Mouse (Mus musculus): ENCODE results near the gene Rab11a. TPM values are rescaled to one million over a fixed set of nuclear protein-coding genes. Genes with fewer than 3 reads are reported as not detected.

Rab11a gene
- total RNA-seq, 2 experiments from 2014 or later: 218 to 232 TPM

DNA sequence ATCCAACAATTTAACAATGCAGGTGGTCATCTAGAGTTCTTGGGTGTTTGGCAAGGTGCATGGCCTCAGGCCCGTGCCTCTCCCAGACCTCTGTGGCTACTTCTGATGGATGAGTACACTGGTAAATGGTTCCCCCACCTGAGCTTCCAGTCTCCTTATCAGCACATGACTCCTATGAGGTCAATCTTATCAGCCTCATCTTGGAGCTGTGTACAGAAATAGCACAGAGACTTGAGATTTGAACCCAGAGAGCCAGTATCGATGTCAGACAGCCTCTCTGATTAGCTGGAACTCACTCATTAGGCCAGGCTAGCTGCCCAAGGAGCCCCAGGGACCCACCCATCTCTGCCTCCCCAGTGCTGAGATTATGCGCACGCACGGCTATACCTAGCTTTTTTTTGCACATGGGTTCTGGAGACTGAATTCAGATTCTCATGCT is 32.9 kb upstream of the Rab11a start:
- H3K27ac ChIP-seq: peak overlapping the region; percentile 59; the same call in 1 of the 2 replicates
- DNase-seq (ENCODE audit: low spot score in 2 of 2): no peak
- no peak for TF ChIP-seq CTCF (conservative IDR thresholded peaks at IDR 0.05)
- no peak overlapping the region for H3K4me3 ChIP-seq

DNA sequence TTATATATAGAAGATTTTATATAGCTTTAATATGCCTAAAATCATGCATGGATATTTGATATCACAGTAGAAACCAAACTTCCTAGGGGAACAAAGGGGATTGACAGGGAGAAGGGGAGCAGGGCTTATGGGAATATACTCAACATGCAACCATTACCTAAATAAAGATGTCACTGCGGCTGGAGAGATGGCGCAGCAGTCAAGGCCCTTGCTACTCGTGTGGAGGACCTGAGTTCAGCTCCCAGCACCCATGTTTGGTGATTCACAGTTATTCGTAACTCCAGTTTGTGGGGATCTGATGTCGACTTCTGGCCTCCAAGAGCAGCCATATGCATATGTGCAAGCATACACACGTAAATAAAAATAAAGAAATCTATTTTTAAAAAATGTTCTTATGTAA is 32.4 kb upstream of the Rab11a start:
- DNase-seq (ENCODE audit: low spot score in 2 of 2): no peak
- Histone ChIP-seq H3K27ac (no peak overlapping the region), H3K4me3 (no peak overlapping the region)
- no peak for TF ChIP-seq CTCF (conservative IDR thresholded peaks at IDR 0.05)

DNA sequence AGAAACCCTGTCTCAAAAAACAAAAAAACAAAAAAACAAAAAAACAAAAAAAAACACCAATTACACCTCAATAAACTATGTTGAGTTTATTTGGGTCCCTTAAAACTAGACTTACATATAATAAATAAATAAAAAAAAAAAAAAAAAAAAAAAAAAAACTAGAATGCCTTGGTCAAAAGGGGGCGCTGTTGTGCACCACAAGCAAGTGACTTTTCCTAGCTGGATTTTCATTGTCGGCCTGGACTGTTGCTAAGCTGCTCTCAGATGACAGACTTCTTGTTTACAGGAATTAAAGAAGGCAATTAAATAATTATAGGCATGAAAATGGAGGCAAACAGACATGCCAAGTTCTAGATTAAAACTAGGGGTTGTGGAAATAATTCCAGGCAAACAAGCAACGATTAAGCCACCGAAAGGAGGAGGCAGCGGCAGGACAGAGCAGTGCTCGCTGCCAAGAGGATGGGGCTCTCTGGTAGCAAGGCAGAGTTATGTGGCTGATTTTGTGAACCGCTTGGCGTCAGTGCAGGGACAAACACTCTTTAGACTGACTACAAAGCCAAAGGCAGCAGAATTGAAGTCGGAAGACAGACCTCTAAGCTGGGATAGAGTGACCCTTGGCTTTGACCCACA is 31.6 kb upstream of the Rab11a start:
- TF ChIP-seq CTCF (conservative IDR thresholded peaks at IDR 0.05): peak; percentile 78
- peak in 1 of 2 experiments; percentile 55 for DNase-seq (ENCODE audit: low spot score in 2 of 2)
- Histone ChIP-seq H3K4me3 (no peak overlapping the region; the same call in 1 of the 2 replicates), H3K27ac (peak overlapping the region; percentile 76)

DNA sequence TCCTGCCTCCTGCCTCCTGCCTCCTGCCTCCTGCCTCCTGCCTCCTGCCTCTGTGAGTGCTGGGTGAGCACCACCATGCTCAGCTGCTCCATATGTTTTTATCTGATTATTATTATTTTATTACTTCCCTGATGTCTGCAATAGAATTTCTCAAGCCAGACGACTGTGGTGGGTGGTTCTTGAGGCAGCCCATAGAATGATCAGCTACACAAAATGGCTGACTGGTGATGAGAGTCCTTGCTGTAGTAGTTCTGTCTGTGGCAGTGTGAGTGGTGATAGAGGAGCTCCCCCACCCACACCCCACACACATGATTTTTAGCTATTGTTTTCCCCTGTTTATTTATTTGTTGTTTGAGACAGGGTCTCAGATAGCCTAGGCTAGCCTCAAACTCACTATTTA is 30.2 kb upstream of the Rab11a start:
- no peak for DNase-seq (ENCODE audit: low spot score in 2 of 2)
- TF ChIP-seq CTCF (conservative IDR thresholded peaks at IDR 0.05): no peak
- Histone ChIP-seq H3K27ac (no peak overlapping the region), H3K4me3 (no peak overlapping the region)

DNA sequence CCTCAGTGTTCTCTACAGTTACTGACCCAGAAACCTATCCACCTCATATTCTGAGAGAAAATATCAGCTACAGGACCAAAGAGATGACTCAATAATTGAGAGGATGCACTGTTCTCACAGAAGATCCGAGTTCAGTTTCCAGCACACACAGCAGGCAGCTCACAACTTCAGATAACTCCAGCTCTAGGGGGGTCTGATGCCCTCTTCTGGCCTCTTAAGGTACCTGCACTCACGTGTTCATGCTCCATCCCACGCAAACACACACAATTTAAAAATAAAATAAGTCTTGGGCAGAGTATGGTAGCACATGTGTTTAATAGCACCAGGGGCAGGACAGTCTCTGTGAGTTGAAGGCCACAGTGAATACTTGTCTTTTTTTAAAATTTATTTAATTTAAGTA is 28.6 kb upstream of the Rab11a start:
- DNase-seq (ENCODE audit: low spot score in 2 of 2): no peak
- Histone ChIP-seq H3K4me3 (no peak overlapping the region), H3K27ac (no peak overlapping the region)
- TF ChIP-seq CTCF (conservative IDR thresholded peaks at IDR 0.05): peak; percentile 30

DNA sequence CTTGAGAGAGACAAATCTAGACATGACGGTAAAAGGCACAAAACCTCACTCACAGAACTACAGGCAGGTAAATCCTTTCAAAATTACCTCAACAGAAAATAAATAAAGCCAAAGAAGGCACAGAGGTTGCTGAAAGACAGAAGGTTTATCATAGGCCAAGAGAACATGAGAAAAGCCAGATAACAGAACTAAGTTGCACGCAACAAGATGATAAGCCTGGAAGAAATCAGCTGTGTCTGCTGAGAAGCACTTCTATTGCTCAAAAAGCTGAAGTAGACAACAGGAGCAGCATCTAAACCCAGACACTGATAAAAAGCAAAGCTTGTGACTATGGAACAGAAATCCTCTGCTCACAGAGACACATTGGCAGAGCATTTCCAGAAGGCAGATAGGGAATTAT is 27.3 kb upstream of the Rab11a start:
- Histone ChIP-seq H3K27ac (no peak overlapping the region), H3K4me3 (no peak overlapping the region)
- no peak for TF ChIP-seq CTCF (conservative IDR thresholded peaks at IDR 0.05)
- no peak for DNase-seq (ENCODE audit: low spot score in 2 of 2)

DNA sequence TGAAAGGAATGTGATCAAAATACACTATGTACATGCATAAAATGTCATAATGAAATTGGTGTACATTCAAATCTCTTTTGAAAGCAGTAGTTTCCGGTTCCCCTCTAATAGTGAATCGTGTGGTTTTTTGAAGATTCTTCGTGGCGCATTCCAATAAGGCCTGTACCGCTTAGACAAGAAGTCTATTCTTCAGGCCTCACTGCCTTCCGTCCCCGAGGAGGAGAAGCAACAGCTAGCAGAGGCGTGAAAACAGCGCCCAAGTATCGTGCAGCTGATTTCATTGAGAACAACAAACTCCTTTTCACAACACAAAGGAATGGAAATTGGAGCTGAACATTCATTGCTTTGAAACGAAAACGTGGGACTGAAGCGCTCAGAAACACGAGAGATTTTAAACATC is 20.5 kb upstream of the Rab11a start:
- no peak for TF ChIP-seq CTCF (conservative IDR thresholded peaks at IDR 0.05)
- no peak for DNase-seq (ENCODE audit: low spot score in 2 of 2)
- H3K27ac ChIP-seq: peak overlapping the region; percentile 48; the same call in 1 of the 2 replicates
- no peak overlapping the region for H3K4me3 ChIP-seq

DNA sequence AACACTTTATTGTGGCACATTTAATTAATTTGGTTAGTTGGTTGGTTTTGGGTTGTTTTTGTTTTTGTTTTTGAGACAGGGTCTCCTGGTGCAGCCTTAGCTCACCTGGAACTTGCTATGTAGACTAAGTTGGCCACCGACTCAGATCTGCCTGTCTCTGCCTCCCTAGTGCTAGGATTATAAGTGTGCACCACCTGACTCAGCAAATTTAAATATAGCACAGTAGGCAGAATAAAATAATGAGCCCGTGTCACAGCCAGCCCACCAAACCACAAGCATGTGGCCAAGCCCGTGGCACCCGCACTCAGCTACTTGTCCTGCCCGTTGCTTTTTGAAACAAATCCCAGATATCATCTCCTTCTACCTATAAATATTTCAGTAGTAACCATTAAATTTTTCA is 15.0 kb upstream of the Rab11a start:
- DNase-seq (ENCODE audit: low spot score in 2 of 2): no peak
- Histone ChIP-seq H3K4me3 (no peak overlapping the region), H3K27ac (no peak overlapping the region)
- no peak for TF ChIP-seq CTCF (conservative IDR thresholded peaks at IDR 0.05)

DNA sequence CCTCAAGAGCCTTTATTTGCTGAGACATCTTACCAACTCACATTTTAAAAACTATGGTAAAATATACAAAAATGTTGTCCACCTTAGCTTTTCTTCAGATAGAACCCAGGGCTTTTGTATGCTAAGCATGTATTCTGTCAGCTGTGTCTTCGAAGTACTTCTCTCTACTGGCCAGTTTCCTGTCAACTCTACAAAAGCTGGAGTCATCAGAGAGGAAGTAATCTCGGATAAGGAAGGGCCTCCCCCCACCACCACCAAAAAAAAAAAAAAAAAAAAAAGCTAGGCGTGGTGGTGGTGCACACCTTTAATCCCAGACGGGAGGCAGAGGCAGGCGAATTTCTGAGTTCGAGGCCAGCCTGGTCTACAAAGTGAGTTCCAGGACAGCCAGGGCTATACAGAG is 11.8 kb upstream of the Rab11a start:
- Histone ChIP-seq H3K4me3 (no peak overlapping the region), H3K27ac (no peak overlapping the region)
- no peak for DNase-seq (ENCODE audit: low spot score in 2 of 2)
- no peak for TF ChIP-seq CTCF (conservative IDR thresholded peaks at IDR 0.05)

DNA sequence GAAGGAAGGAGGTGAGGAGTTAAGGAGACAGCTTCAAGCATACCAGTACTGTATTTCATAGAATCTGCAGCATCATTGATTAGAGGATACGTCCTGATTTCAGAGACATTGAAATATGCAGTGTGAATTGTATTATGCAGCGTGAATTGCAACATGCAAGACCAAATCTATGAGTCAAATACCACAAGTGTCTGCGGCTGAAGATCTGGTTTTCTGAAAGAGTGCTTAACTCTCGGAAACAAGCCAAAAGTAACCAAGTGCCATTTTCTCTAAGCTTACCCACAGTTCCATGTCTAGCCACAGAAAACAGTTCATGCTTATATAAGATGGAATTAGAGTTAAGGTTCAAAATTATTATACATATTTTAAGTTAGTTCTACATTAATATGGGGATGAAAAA is 10.2 kb upstream of the Rab11a start:
- H3K27ac ChIP-seq: no peak overlapping the region
- no peak for DNase-seq (ENCODE audit: low spot score in 2 of 2)
- TF ChIP-seq CTCF (conservative IDR thresholded peaks at IDR 0.05): no peak

DNA sequence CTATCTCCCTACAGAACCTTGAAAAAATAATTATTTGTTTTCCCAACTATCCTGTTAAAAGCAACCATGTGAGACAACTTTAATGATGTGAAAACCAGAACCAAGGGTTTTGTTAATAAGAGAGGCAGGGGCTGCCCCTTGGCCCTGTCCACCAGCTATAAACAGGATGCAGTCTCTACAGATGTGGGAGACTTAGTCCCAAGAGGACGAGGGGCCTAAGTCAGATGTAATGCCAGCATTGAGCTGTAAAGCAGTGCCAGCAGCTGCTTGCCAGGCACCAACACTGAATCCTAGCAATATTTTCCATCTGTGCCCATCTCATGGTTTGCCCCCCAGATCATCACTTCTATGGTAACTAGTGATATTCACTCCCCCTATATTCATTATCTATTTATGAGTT is 4.9 kb upstream of the Rab11a start:
- no peak for TF ChIP-seq CTCF (conservative IDR thresholded peaks at IDR 0.05)
- DNase-seq (ENCODE audit: low spot score in 2 of 2): no peak
- no peak overlapping the region for H3K4me3 ChIP-seq
- no peak overlapping the region for H3K27ac ChIP-seq

More for the DNA sequence above, 10.2 kb upstream of the Rab11a start:
- H3K4me3 ChIP-seq: no peak overlapping the region

DNA sequence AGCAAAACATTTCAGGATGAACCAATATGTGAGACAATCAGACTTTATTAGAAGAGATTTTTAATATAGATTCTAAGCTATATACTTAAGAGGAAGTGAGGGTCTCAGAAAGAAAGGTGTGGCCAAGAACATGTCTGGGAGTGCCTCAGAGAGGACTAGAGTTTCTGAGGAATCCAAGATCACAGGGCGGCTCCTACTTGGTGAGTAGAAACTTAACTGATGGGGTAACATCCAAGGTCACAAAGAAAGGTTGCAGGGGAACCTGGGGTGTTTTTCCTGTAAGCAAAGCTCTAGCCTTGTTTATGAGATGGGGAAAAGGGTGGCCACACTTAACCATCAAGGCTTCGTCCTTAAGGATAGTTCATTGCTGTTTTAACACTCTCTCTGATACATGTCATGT is 1.4 kb upstream of the Rab11a start:
- no peak for TF ChIP-seq CTCF (conservative IDR thresholded peaks at IDR 0.05)
- Histone ChIP-seq H3K4me3 (no peak overlapping the region), H3K27ac (peak overlapping the region; percentile 99)
- no peak for DNase-seq (ENCODE audit: low spot score in 2 of 2)

DNA sequence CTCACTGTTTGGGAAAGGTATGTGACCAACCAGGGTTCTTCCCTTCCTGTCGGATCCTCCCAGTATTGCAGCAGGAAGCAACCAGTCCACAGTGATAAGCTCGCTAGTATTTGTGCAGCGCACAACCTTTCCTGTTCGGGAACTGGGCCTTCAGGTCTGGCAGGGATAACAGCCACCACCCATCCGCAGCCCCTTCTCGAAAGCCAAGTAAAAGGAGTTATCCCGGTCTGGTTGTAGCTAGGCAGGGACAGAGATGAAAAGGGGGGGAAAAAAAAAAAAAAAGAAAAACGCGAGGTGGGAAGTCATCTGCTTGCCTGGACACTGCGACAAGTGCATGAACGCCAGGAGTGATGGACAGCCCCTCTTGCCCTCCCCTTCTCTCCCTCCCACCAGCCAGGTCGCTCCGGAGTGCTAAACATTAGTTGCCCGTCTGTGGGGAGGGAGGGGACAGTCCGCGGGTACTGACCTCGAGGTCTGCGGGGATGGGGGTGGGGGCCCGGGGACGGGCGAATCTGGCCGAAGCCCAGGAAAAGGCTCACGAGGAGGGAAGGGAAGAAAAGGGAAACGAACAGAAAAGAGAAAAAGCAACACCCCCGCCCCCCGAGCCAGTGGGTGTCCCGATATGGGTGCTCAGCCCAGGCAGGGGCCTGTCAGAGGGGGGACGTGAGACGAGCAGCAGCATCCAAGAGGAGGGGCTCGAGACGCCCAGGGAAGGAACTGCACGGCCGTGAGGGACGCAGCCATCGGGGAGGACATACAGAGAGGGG is 736 bp downstream of the Rab11a start:
- peak overlapping the region; percentile 90 for H3K4me3 ChIP-seq
- TF ChIP-seq CTCF (conservative IDR thresholded peaks at IDR 0.05): peak; percentile 69
- peak overlapping the region; percentile 99 for H3K27ac ChIP-seq
- peak; percentile 38 to 55 for DNase-seq (ENCODE audit: low spot score in 2 of 2)

All from layer of hippocampus, adult 2 months (tissue).